Mouse (Mus musculus) gastrocnemius, postnatal 4 days (tissue): ENCODE measurements at regions not wholly inside any gene's neighbourhood (a gene's known extent, or its start where the extent isn't known, plus 50 kb on each side); places are given as distances from the start of the nearest gene placed in this dataset.
A peak's percentile ranks its signal among the peaks of the same experiment; 100 is the strongest.

ENCODE experiments used
- DNase-seq, 2 experiments: peaks; one replicate each; pipeline ENCODE4 v3.0.0; 2021 to 2022; ENCODE audit warnings: low spot score in 2 of 2, mixed read lengths in 2 of 2

GRCm38 (mm10) chr2:134214748-134215328 is 339.3 kb downstream of the Hao1 start:
- peak in 1 of 2 experiments; percentile 13 for DNase-seq

DNA sequence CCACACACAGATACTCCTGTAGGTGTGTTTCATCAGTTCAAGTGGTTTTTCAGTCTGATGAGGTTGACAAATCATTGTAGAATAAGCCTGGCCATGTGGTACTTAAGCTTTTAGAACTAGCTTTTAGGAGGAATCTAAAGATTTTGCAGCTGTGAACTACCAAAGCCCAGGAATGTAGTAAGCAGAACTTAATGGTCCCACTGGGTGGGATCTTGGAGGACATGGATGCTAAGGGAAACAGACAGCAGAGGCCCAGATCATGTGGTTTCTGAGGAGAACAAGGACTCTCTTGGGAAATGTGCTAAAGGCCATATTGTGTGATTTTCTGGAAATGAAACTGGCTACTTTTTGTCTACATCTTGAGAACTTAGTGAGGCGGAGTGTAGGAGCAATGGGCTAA is 350.9 kb downstream of the Hao1 start:
- peak in 1 of 2 experiments; percentile 24 for DNase-seq

GRCm38 (mm10) chr2:134195961-134196360 is 358.2 kb downstream of the Hao1 start:
- DNase-seq, result no peak

DNA sequence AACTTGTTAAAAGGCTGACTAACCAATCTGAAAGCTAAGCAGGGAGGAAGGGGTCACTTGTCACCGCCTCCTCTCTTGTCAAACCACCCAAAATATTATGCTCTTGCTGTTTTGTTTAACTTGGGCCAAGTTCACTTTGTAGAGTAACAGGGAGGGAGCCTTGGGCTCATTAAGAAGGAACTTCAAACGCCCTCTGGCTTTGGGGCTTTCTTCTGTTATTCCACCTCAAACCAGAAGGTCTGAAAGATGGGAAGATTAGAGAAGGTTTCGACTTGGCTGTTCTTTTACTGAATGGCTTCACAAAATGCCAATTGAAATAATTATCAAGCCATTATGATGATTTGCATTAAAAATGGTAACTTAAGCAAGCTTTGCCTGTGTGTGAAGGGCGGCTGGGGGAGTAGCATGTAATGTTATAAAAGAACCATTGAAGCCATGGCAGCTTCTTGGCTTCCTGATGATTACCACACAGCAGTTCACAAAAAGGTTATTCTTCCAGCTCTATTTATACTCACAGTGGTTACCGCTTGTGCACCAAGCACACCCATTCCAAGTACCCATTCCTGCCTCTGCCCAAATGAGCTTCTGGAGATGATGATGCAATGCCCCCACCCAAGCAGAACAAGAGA is 364.6 kb downstream of the Hao1 start:
- DNase-seq, result no peak
